Mouse (Mus musculus) liver, embryonic 12.5 days (tissue): ENCODE results near the gene Atg4a. TPM values are rescaled to one million over a fixed set of nuclear protein-coding genes. Genes with fewer than 3 reads are reported as not detected.

ENCODE experiments used
- ATAC-seq: fragments of 200-750 bp; cut with Nextera tagmentation; 2 replicates; pipeline ENCODE4 v1.8.0; 2017; ENCODE audit warnings: moderate number of reproducible peaks, mild to moderate bottlenecking, moderate library complexity
- H3K27ac ChIP-seq: fragments of 300-500 bp; sonication (generic); 2 replicates; pipeline ENCODE4 v1.5.1; 2016; ENCODE audit warnings: mild to moderate bottlenecking
- H3K27me3 ChIP-seq: fragments of 300-500 bp; sonication (generic); replicated peaks from 2 replicates; pipeline ENCODE4 v1.6.1; 2016; ENCODE audit warnings: mild to moderate bottlenecking, moderate library complexity
- H3K36me3 ChIP-seq: fragments of 300-500 bp; sonication (generic); 2 replicates; pipeline ENCODE4 v1.6.1; 2016; ENCODE audit warnings: mild to moderate bottlenecking, moderate library complexity
- H3K4me1 ChIP-seq: fragments of 300-500 bp; sonication (generic); 2 replicates; pipeline ENCODE4 v1.6.1; 2016
- H3K4me2 ChIP-seq: fragments of 300-500 bp; sonication (generic); 2 replicates; pipeline ENCODE4 v1.6.1; 2016; ENCODE audit warnings: mild to moderate bottlenecking, moderate library complexity
- H3K4me3 ChIP-seq: fragments of 300-500 bp; sonication (generic); 2 replicates; pipeline ENCODE4 v1.5.1; 2016; ENCODE audit warnings: mild to moderate bottlenecking, moderate library complexity
- H3K9ac ChIP-seq: fragments of 300-500 bp; sonication (generic); 2 replicates; pipeline ENCODE4 v1.6.1; 2016; ENCODE audit warnings: mild to moderate bottlenecking, moderate library complexity
- H3K9me3 ChIP-seq: fragments of 300-500 bp; sonication (generic); replicated peaks from 2 replicates; pipeline ENCODE4 v1.6.1; 2016; ENCODE audit warnings: mild to moderate bottlenecking, moderate library complexity
- WGBS: fragments of 180-500 bp; shearing (Covaris S2); methylation state at CpG from one replicate; pipeline ENCODE4 v1.1.7; 2016; ENCODE audit not compliant: insufficient replicate concordance; 5-methylcytosine and 5-hydroxymethylcytosine counted together
- polyA plus RNA-seq: library from polyadenylated mRNA; unstranded; fragments of >200 nt; fragmentation: Nextera tagmentation; extraction: Ambion mirVana; gene quantifications from 2 replicates; pipeline ENCODE4 v1.2.1, GENCODE M21; 2016

The Atg4a gene
- polyA plus RNA-seq, 1 experiment from 2014 or later, result 21.0 TPM

DNA sequence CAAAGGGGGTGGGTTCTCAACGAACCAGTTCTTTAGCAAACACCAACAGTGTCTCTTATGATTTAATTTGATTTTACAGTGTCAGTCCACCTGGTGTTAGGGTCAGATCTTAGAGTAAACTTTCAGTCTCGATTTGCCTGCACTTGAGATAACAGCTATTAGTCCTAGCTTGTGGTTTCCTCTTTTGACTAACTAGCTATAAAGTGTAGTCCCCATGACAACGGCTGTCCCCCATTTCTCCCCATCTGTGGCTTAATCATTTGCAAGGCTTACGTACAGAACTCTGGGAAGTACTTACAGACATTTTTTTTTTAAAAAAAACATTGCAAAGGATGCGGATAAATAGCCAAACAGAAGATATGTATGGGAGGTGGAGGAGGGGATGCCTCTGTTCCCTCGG, 28.1 kb downstream of the Atg4a start:
- no peaks in the 10 kb centered on the region for H3K36me3 ChIP-seq
- H3K27me3 ChIP-seq, result no peaks in the 10 kb centered on the region; the same call in none of the 2 replicates
- no peak overlapping the region for H3K9ac ChIP-seq
- ATAC-seq, result no peak
- WGBS, result 45% methylated on average over 6 of the region's 6 CpGs
- peaks cover 9% of the 10 kb centered on the region for H3K4me1 ChIP-seq
- no peak overlapping the region for H3K4me3 ChIP-seq
- no peak overlapping the region for H3K27ac ChIP-seq
- no peaks in the 10 kb centered on the region for H3K9me3 ChIP-seq
- H3K4me2 ChIP-seq, result no peak overlapping the region

- Histone ChIP-seq H3K27me3 (no peaks in the 10 kb centered on the region; the same call in none of the 2 replicates), H3K27ac (no peak overlapping the region), H3K9me3 (no peaks in the 10 kb centered on the region), H3K4me1 (peaks cover 9% of the 10 kb centered on the region), H3K36me3 (no peaks in the 10 kb centered on the region), H3K4me2 (no peak overlapping the region), H3K4me3 (no peak overlapping the region), H3K9ac (no peak overlapping the region)
- no peak for ATAC-seq
- 78% methylated on average over 2 of the region's 2 CpGs for WGBS
Measured at GRCm38 (mm10) chrX:140985256-140985655, 28.5 kb downstream of the Atg4a start.

DNA sequence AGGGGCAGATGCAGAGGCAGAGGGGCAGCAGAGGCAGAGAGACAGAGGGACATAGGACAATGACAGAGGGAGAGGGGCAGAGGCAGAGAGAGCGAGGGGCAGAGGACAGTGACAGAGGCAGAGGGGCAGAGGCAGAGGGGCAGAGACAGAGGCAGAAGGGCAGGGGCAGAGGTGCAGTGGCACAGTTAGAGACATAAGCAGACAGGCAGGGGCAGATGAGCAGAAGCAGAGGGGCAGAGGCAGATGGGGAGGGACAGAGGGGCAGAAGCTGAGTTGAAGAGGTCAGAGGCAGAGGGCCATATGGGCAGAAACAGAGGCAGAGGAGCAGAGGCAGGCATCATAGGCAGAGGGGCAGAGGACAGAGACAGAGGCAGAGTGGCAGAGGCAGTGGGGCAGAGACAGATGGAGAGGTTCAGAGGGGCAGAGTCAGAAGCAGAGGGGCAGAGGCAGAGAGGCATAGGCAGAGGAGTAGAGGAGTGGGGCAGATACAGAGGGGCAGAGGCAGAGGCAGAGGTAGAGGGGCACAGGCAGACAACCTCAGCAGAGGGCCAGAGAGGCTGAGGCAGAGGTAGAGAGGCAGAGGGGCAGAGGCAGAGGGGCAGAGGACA, 40.3 kb downstream of the Atg4a start:
- ATAC-seq, result peak; percentile 59

GRCm38 (mm10) chrX:140997912-140998545, 41.3 kb downstream of the Atg4a start:
- Histone ChIP-seq H3K4me3 (no peak overlapping the region), H3K27me3 (peaks cover 42% of the 10 kb centered on the region), H3K9ac (no peak overlapping the region), H3K27ac (no peak overlapping the region), H3K36me3 (0 out of 2 replicates have a peak, but pooled peaks cover 4% of the 10 kb centered on the region), H3K4me1 (no peaks in the 10 kb centered on the region), H3K9me3 (no peaks in the 10 kb centered on the region), H3K4me2 (no peak overlapping the region)
- WGBS, result 75% methylated on average over 1 of the region's 1 CpGs
- ATAC-seq, result 0 out of 2 replicates have a peak, but pooled peaks have one; percentile 21

More for the DNA sequence above, 40.3 kb downstream of the Atg4a start:
- Histone ChIP-seq H3K27me3 (peaks cover 42% of the 10 kb centered on the region), H3K27ac (no peak overlapping the region), H3K4me3 (no peak overlapping the region), H3K9me3 (no peaks in the 10 kb centered on the region), H3K36me3 (0 out of 2 replicates have a peak, but pooled peaks cover 4% of the 10 kb centered on the region), H3K9ac (no peak overlapping the region), H3K4me1 (no peaks in the 10 kb centered on the region), H3K4me2 (no peak overlapping the region)
- WGBS, result 38% methylated on average over 1 of the region's 1 CpGs

GRCm38 (mm10) chrX:140998885-140999284, 42.2 kb downstream of the Atg4a start:
- H3K27me3 ChIP-seq, result peaks cover 42% of the 10 kb centered on the region
- H3K4me1 ChIP-seq, result no peaks in the 10 kb centered on the region
- H3K4me3 ChIP-seq, result no peak overlapping the region
- no peak overlapping the region for H3K27ac ChIP-seq
- 0 out of 2 replicates have a peak, but pooled peaks cover 4% of the 10 kb centered on the region for H3K36me3 ChIP-seq
- no peak for ATAC-seq
- H3K4me2 ChIP-seq, result no peak overlapping the region
- H3K9me3 ChIP-seq, result no peaks in the 10 kb centered on the region
- no peak overlapping the region for H3K9ac ChIP-seq

- Histone ChIP-seq H3K36me3 (no peaks in the 10 kb centered on the region), H3K9ac (no peak overlapping the region), H3K4me2 (no peak overlapping the region), H3K9me3 (no peaks in the 10 kb centered on the region), H3K4me1 (no peaks in the 10 kb centered on the region), H3K27me3 (peaks cover 20% of the 10 kb centered on the region; the same call in 1 of the 2 replicates), H3K4me3 (no peak overlapping the region), H3K27ac (no peak overlapping the region)
- 60% methylated on average over 1 of the region's 1 CpGs for WGBS
- ATAC-seq, result peak; percentile 21; the same call in 1 of the 2 replicates
Measured at GRCm38 (mm10) chrX:141149705-141150104, 193.0 kb downstream of the Atg4a start.

DNA sequence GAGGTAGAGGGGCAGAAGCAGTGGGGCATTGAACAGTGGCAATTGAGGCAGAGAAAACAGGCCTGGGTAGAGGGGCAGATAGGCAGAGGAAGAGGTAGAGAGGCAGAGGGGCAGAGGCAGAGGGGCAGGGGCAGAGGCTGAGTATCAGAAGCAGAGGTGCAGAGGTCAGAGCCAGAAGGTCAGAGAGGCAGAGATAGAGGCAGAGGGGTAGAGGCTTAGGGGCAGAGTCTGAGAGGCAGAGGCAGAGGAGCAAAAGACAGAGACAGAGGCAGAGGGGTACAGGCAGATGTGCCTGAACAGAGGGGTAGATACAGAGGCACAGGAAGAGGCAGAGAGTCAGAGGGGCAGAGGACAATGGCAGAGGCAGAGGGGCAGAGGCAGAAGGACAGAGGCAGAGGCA, 193.6 kb downstream of the Atg4a start:
- peak; percentile 70 for ATAC-seq
- H3K9me3 ChIP-seq, result no peaks in the 10 kb centered on the region
- no peak overlapping the region for H3K4me3 ChIP-seq
- peaks cover 26% of the 10 kb centered on the region for H3K27me3 ChIP-seq
- no peak overlapping the region for H3K27ac ChIP-seq
- H3K4me1 ChIP-seq, result no peaks in the 10 kb centered on the region
- no peak overlapping the region for H3K4me2 ChIP-seq
- H3K9ac ChIP-seq, result no peak overlapping the region
- H3K36me3 ChIP-seq, result no peaks in the 10 kb centered on the region

GRCm38 (mm10) chrX:141151182-141151581, 194.5 kb downstream of the Atg4a start:
- no peak overlapping the region for H3K4me3 ChIP-seq
- H3K9ac ChIP-seq, result no peak overlapping the region
- no peaks in the 10 kb centered on the region for H3K4me1 ChIP-seq
- no peak overlapping the region for H3K27ac ChIP-seq
- H3K4me2 ChIP-seq, result no peak overlapping the region
- peaks cover 31% of the 10 kb centered on the region for H3K27me3 ChIP-seq
- no peaks in the 10 kb centered on the region for H3K9me3 ChIP-seq
- no peak for ATAC-seq
- H3K36me3 ChIP-seq, result no peaks in the 10 kb centered on the region

DNA sequence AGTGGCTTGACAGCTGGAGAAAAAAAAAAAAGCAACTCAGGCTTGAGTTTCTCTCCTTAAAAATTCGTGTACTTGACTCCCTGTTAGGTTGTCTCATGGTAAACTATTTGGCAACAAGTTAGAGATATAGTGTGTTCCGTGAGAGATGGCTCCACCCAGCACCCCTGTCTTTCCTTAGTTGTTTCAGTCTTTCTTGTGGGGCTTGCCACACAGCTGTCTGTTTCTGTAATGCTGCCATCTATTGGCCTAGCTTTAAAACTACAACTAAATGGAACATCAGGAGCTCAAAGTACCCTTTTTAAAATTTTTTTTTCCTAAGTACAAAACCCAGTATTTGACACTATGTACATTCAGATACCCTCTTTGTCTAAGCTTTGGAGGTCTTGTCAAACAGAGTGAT, 200.0 kb downstream of the Atg4a start:
- Histone ChIP-seq H3K9ac (no peak overlapping the region), H3K27ac (no peak overlapping the region), H3K27me3 (peaks cover 16% of the 10 kb centered on the region; the same call in 1 of the 2 replicates), H3K9me3 (no peaks in the 10 kb centered on the region), H3K4me3 (no peak overlapping the region), H3K36me3 (no peaks in the 10 kb centered on the region), H3K4me1 (no peaks in the 10 kb centered on the region), H3K4me2 (no peak overlapping the region)
- no peak for ATAC-seq
- WGBS, result 14% methylated on average over 2 of the region's 2 CpGs

DNA sequence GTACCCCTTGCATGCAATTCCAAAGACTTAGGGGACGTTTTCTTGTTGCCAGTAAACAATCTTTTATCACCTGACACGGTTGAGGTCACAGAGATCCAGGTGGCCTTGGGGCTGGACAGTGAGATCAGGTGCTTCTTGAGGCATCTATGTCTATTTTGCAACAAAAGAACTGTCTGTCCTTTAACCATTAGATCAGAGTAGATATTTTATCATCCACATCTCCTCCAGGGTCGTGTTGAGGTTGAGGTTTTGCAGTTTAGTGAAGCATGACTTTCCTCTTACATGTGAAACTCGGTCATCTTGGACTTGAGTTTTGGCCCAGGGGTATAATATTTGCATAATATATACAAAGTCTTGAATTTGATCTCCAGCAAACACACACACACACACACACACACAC, 200.9 kb downstream of the Atg4a start:
- WGBS, result 41% methylated on average over 4 of the region's 4 CpGs
- no peaks in the 10 kb centered on the region for H3K4me1 ChIP-seq
- no peak overlapping the region for H3K27ac ChIP-seq
- no peaks in the 10 kb centered on the region for H3K9me3 ChIP-seq
- no peak overlapping the region for H3K4me3 ChIP-seq
- no peak overlapping the region for H3K4me2 ChIP-seq
- H3K36me3 ChIP-seq, result no peaks in the 10 kb centered on the region
- H3K27me3 ChIP-seq, result peaks cover 16% of the 10 kb centered on the region; the same call in 1 of the 2 replicates
- no peak overlapping the region for H3K9ac ChIP-seq
- ATAC-seq, result no peak

GRCm38 (mm10) chrX:141158160-141158559, 201.5 kb downstream of the Atg4a start:
- Histone ChIP-seq H3K4me2 (no peak overlapping the region), H3K4me1 (no peaks in the 10 kb centered on the region), H3K36me3 (no peaks in the 10 kb centered on the region), H3K27me3 (peaks cover 16% of the 10 kb centered on the region; the same call in 1 of the 2 replicates), H3K9ac (no peak overlapping the region), H3K4me3 (no peak overlapping the region), H3K27ac (no peak overlapping the region), H3K9me3 (no peaks in the 10 kb centered on the region)
- ATAC-seq, result no peak
- WGBS, result 26% methylated on average over 4 of the region's 4 CpGs

- 61% methylated on average over 3 of the region's 3 CpGs for WGBS
- Histone ChIP-seq H3K4me1 (no peaks in the 10 kb centered on the region), H3K9me3 (no peaks in the 10 kb centered on the region), H3K36me3 (no peaks in the 10 kb centered on the region), H3K9ac (no peak overlapping the region), H3K4me3 (no peak overlapping the region), H3K4me2 (no peak overlapping the region), H3K27ac (no peak overlapping the region), H3K27me3 (peaks cover 4% of the 10 kb centered on the region; the same call in 1 of the 2 replicates)
- ATAC-seq, result no peak
Measured at GRCm38 (mm10) chrX:141160371-141160770, 203.7 kb downstream of the Atg4a start.
